Mouse (Mus musculus) thymus, postnatal 36 days (tissue): ENCODE measurements around the gene Pias3.
"Not testable (repeated sequence)": the region's sequence is repeated elsewhere in the genome, so short reads cannot be mapped to it uniquely, and the experiment has no call there.

Experiments
- DNase-seq, 2 experiments: peaks; one replicate each; pipeline ENCODE4 v3.0.0; 2022; ENCODE audit warnings: mixed read lengths in 2 of 2

The Pias3 gene

GRCm38 (mm10) chr3:96686057-96686456 is 10.1 kb upstream of the Pias3 start:
- DNase-seq = not testable (repeated sequence)

- no peak for DNase-seq
These were observed 7.3 kb upstream of the Pias3 start for GRCm38 (mm10) chr3:96688854-96689253.

DNA sequence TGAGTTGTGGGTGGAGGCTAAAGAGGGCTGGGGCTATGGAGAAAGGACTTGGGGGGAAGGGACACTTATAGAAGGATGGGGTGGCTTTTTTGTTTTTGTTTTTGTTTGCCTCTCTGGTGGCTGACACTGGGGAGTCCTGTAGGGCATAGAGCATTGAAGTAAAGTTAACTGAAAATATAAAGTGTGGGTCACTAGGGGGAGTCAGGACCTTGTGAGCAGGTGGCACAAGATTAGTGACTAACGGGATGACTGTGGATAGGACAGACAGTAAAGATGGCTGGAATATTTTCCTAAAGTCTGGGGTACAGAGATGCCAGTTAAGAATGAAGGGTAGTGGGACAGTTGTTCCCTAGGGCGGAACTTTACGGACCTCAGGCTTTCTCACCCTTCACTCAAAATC is 5.9 kb upstream of the Pias3 start:
- DNase-seq = no peak

DNA sequence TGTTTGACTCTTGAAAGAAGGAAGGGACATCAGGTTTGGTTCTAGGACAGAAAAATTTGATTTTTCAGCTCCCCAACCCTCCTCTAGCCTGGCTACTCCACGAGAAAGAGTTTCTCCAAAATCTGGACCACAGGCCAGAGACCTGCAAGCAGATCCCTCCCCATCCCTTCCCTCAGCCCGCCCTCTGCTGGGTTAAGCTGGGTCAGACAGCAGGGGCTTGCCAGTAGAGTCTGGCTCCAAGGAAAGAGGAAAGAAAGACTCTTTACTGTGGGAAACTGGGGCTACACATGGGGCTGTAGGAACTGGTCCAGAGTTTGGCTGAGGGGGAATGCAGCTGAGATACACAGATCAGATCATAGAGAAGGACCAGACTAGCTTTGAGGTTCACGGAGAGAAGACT is 3.7 kb upstream of the Pias3 start:
- DNase-seq = no peak

GRCm38 (mm10) chr3:96693579-96693978 is 2.6 kb upstream of the Pias3 start:
- no peak for DNase-seq

DNA sequence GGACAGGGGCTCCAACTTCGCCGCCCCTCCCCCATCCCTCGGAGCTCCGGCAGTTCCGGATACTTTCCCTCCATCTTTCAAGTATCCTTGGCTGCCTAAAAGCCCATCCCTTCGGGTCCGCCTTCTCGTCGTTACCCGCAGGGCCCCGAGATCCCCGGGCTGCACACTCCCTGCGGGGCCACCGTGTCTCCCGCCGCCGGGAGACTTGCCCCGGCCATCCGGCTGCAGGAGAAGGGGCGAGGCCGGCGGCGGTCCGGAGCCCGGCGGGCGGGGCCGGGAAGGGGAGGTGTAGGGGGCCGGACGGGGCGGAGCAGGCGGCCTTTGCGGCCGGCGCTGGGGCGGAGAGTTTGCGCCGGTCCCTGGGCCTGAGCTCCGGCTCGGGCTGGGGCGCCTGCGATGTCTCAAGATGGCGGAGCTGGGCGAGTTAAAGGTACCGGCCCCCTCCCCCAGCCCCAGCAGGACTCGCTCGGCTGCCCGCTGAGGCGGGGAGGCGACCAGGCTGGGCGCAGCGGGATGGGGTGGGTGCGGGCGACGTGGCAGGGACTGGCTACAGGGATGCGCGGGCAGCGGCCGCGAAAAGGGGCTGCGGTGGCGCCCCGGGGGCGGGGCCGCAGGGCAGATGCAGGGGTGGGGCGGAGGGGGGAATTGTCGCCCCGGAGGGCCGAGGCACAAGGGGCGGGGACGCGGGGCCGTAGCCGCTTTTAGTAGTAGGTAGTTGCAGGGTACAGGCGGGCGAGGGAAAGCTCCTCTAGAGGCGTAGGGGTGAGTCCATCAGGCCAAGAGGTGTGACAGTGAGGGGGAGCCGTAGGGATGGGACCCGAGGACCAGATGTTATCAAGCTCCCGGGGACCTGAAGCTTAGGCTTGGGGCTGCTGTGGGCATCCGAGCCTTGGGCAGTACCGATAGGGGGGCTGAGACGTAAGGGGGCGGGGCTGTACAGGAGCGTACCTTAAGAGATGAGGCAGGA is 865 bp downstream of the Pias3 start:
- peak; percentile 68 for DNase-seq

DNA sequence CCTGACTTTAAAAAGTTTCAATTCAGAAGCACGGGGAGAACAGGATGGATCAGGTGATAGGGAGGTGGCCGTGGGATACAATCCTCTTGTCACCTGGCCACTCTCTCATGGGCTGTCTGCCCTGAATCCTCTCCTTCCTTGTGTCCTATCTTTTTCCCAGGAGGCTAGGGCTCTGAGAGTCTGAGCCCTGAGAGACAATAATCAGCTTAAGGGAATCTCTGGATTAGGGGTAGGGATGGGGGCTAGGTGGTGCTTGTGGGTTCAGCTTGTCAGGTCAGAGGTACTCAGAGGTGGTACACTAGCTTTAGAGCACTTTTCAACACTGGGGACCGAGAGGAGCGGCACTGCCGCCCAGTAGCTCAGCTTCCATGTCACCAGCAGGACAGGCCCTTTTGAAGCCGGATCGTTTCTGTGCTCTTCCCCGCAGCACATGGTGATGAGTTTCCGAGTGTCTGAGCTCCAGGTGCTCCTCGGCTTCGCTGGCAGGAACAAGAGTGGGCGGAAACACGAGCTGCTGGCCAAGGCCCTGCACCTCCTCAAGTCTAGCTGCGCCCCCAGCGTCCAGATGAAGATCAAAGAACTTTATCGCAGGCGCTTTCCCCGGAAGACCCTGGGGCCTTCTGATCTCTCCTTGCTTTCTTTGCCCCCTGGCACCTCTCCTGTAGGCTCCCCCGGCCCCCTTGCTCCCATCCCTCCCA is 3.0 kb downstream of the Pias3 start:
- no peak for DNase-seq

- DNase-seq = peak in 1 of 2 experiments; percentile 15
These were observed 4.2 kb downstream of the Pias3 start for GRCm38 (mm10) chr3:96700376-96700775.

DNA sequence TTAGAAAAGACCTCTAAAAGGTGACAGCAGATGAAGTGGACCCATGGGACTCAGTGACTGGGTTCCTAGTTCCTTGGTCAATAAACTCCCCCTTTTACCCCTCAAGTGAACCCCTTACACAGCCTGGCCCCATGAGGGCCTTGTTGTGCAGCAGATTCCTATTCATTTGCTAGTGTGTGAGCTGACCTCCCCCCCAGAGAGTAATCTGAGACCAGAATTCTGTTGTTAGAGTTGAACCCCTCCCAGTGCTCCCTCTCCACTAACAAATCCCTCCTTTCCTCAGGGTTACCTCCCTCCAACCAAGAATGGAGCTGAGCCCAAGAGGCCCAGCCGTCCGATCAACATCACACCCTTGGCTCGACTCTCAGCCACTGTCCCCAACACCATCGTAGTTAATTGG is 4.8 kb downstream of the Pias3 start:
- no peak for DNase-seq

DNA sequence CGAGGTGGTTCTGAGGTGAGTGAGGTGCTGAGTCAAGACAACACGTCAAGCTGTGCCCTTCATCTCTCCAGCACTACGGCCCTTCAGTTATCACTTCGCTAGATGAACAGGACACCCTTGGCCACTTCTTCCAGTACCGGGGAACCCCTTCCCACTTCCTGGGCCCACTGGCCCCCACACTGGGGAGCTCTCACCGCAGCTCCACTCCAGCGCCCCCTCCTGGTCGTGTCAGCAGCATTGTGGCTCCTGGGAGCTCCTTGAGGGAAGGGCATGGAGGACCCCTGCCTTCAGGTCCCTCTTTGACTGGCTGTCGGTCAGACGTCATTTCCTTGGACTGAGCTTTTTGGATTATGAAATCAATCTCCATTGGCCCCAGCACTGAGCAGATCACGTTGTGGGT is 8.6 kb downstream of the Pias3 start:
- DNase-seq = peak; percentile 43 to 54

GRCm38 (mm10) chr3:96706217-96706616 is 10.0 kb downstream of the Pias3 start:
- DNase-seq = no peak

DNA sequence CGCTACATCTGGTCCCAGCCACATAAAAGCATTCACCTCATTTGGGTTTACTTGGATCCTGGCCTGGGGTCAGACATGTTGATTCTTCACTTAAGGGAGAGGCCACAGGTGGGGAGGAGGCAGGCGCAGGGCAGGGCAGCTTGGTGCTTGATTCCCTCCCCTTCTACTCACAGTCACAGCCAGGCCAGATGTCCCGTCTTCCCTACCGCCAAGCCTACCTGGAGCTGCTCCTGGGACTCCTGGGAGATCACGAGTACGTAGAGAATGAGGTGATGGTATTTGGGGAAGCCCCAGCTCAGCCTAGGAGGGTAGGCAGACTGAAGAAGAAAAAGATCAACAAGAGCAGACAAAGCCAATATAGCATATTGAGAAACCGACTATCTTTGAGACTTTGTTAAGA is 10.8 kb downstream of the Pias3 start:
- DNase-seq = no peak

- DNase-seq = peak; percentile 67 to 71
These were observed 11.9 kb downstream of the Pias3 start, which contains the start of gene Nudt17 for GRCm38 (mm10) chr3:96707903-96708683. Nudt17 (minus strand) TSS chr3:96708562.

GRCm38 (mm10) chr3:96708684-96709064 is 12.5 kb downstream of the Pias3 start:
- no peak for DNase-seq

- no peak for DNase-seq
These were observed 18.1 kb downstream of the Pias3 start for GRCm38 (mm10) chr3:96714286-96714685.

- no peak for DNase-seq
These were observed 19.7 kb downstream of the Pias3 start for GRCm38 (mm10) chr3:96715854-96716253.

- peak; percentile 25 to 33 for DNase-seq
These were observed 23.0 kb downstream of the Pias3 start for GRCm38 (mm10) chr3:96719173-96719572.

DNA sequence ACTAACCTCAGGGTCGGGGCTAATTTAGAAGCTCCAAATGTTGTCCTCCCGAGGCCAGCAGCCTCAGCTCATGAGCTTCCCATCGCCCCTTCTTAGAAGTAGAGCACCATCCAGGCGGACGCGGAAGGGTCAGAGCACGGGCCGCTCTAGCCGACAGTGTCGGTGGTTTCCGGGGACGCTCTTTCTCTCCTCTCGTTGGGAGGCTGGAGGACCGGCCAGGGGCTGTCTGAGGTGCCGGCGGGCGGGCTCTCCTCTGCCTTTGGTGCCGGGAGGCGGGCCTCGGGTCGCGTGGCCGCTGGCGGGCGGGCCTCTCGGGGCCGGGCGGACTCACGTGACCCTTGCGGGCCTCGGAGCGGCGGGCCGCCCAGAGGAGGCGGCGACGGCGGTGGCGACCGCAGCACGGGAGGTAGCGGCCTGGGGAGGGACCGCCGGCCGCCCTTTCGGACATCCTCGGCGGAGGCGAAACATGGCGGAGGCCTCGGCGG is 31.2 kb downstream of the Pias3 start, which contains the start of the genes Polr3c and Rnf115:
Gene Polr3c (minus strand): TSS at position 286 of the 485 bp plus-strand sequence.
Gene Rnf115 (plus strand): TSS at position 322 of the 485 bp plus-strand sequence.
- DNase-seq = peak; percentile 88 to 91

DNA sequence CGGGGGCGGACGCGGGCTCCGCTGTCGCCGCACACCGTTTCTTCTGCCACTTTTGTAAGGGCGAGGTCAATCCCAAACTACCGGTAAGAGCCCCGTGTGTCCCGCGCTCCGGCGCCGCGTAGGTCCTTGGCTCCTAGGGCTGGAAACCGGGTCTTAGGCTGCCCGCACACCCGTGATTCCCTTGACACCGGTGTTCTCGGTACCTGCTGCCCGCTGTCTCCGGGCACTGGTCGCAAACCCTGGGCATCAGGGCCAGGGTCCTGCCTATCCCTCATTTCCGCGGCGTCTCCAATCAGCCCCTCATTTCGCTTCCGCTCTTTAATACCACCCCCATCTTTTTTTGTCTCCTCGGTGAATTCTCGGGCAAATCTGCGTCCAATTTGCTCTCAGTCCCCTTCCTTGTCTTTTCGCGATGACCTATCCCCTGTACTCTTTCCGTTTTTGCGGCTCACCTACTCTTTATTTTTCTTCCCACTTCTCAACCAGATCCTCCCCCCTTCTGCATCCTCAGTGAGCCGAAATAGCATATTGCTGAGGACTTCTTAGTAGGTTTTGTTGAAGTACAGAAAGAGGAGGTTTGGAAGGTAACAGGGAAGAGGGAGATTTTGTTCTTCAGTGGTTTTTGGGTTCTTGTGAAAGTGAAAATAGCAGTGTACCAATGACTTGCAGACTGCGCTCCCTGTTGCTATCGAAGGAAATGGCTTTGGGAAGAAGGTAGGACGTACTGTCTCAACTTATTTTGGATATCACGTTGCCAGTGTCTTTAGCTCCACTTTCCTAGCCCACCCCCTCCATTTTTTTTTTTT is 31.8 kb downstream of the Pias3 start:
- DNase-seq = no peak

- DNase-seq = no peak
These were observed 32.6 kb downstream of the Pias3 start for GRCm38 (mm10) chr3:96728634-96729402.

- DNase-seq = no peak
These were observed 33.2 kb downstream of the Pias3 start for GRCm38 (mm10) chr3:96729403-96729784.
